Comparison of ENCODE assay signal across 9 mouse cellular contexts in genomic region chr7:6776314-6777059, GRCm38 (mm10). TPM values are rescaled to one million over a fixed set of nuclear protein-coding genes. Genes with fewer than 3 reads are reported as not detected.
A peak's percentile ranks its signal among the peaks of the same experiment; 100 is the strongest.
DNase-seq lines count a peak whose midpoint lies in the region; ATAC-seq lines count a peak whose summit lies in the region.
"Had no signal": no experiment of that assay in that cellular context is flagged by ENCODE, and none has a peak within 500 bp of the region (broad histone marks: within the 10 kb centered on the region; RNA-seq: fewer than 3 reads in every experiment).

No protein-coding gene starts in this region.

- no peaks in the 10 kb centered on the region for H3K36me3 ChIP-seq in hindbrain, embryonic 10.5 days
- H3K36me3 ChIP-seq in hindbrain, embryonic 14.5 days (replicated peaks; ENCODE audit: control insufficient read depth, insufficient read depth), result no peaks in the 10 kb centered on the region
- H3K36me3 ChIP-seq in neural tube, embryonic 15.5 days, result no peaks in the 10 kb centered on the region

- H3K4me3 ChIP-seq in hindbrain, embryonic 10.5 days, result no peak overlapping the region
- H3K4me3 ChIP-seq in hindbrain, embryonic 14.5 days (replicated peaks; ENCODE audit: low read length), result no peak overlapping the region
- H3K4me3 ChIP-seq in neural tube, embryonic 15.5 days (replicated peaks), result no peak overlapping the region
- H3K4me3 ChIP-seq: erythroblast, embryonic 14.5 days had no signal

- DNase-seq in hindbrain, embryonic 10.5 days (ENCODE audit: low spot score), result no peak
- no peak for DNase-seq in hindbrain, embryonic 14.5 days (ENCODE audit: low spot score)
- peak; percentile 51 for DNase-seq in cerebellum, adult 9-11 months
- peak; percentile 69 for DNase-seq in layer of hippocampus, adult 11-12 months (ENCODE audit: low spot score)
- no peak for DNase-seq in embryo, embryonic 11 days
- DNase-seq in gastrocnemius, postnatal 10 days, result no peak
- DNase-seq in adrenal gland, postnatal 36 days, result no peak

- H3K4me2 ChIP-seq in hindbrain, embryonic 14.5 days (replicated peaks), result no peak overlapping the region
- H3K4me2 ChIP-seq in neural tube, embryonic 15.5 days, result no peak overlapping the region

- H3K9me3 ChIP-seq in hindbrain, embryonic 10.5 days, result no peaks in the 10 kb centered on the region
- no peaks in the 10 kb centered on the region for H3K9me3 ChIP-seq in hindbrain, embryonic 14.5 days (ENCODE audit: control insufficient read depth, low read length)
- no peaks in the 10 kb centered on the region for H3K9me3 ChIP-seq in neural tube, embryonic 15.5 days (replicated peaks)

- H3K4me1 ChIP-seq in hindbrain, embryonic 10.5 days (replicated peaks), result peaks cover 28% of the 10 kb centered on the region
- H3K4me1 ChIP-seq in hindbrain, embryonic 14.5 days (replicated peaks; ENCODE audit: control insufficient read depth, insufficient read depth, low read length), result peaks cover 9% of the 10 kb centered on the region; the same call in 1 of the 2 replicates
- peaks cover 13% of the 10 kb centered on the region; the same call in 1 of the 2 replicates for H3K4me1 ChIP-seq in neural tube, embryonic 15.5 days

- no peak for ATAC-seq in hindbrain, embryonic 14.5 days (ENCODE audit: low FRiP score)
- no peak for ATAC-seq in neural tube, embryonic 15.5 days (ENCODE audit: low FRiP score)

- WGBS in hindbrain, embryonic 10.5 days, result 91% methylated on average over 10 of the region's 10 CpGs
- WGBS in hindbrain, embryonic 14.5 days, result 90% methylated on average over 10 of the region's 10 CpGs
- WGBS in neural tube, embryonic 15.5 days, result 90% methylated on average over 10 of the region's 10 CpGs

- H3K27me3 ChIP-seq in hindbrain, embryonic 10.5 days (ENCODE audit: insufficient read depth, poor library complexity, severe bottlenecking), result no peaks in the 10 kb centered on the region
- no peaks in the 10 kb centered on the region for H3K27me3 ChIP-seq in hindbrain, embryonic 14.5 days (ENCODE audit: control insufficient read depth, insufficient read depth, low read length)
- no peaks in the 10 kb centered on the region for H3K27me3 ChIP-seq in neural tube, embryonic 15.5 days (replicated peaks)

- H3K9ac ChIP-seq in hindbrain, embryonic 14.5 days, result no peak overlapping the region
- H3K9ac ChIP-seq in neural tube, embryonic 15.5 days (replicated peaks), result no peak overlapping the region

- 0 out of 2 replicates have a peak overlapping the region, but pooled peaks have one; percentile 56 for H3K27ac ChIP-seq in hindbrain, embryonic 10.5 days
- no peak overlapping the region; the same call in 1 of the 2 replicates for H3K27ac ChIP-seq in hindbrain, embryonic 14.5 days
- 0 out of 2 replicates have a peak overlapping the region, but pooled peaks have one; percentile 38 for H3K27ac ChIP-seq in neural tube, embryonic 15.5 days (replicated peaks)

RNA-seq across cellular contexts. Expression of gene Usp29, which starts 46.1 kb away (rescaled TPM):
- 7.8 and 10.0 TPM in 2 replicates for polyA plus RNA-seq in hindbrain, embryonic 10.5 days (2016; fragmentation: Nextera tagmentation; extraction: Ambion mirVana)
- 29.0 and 29.4 TPM in 2 replicates for polyA plus RNA-seq in hindbrain, embryonic 14.5 days (2014; fragmentation: Nextera tagmentation; extraction: Ambion mirVana)
- polyA plus RNA-seq in neural tube, embryonic 15.5 days (2015; fragmentation: Nextera tagmentation; extraction: Ambion mirVana), result 25.6 and 32.1 TPM in 2 replicates
- total RNA-seq in gastrocnemius, postnatal 10 days (2021), result 1 to 10 TPM; 5.9 to 6.5 TPM
- 1 to 10 TPM in 1 of 2 experiments, under 1 TPM in 1; 0.99 to 1.3 TPM for total RNA-seq in adrenal gland, postnatal 36 days (2021)

RNA-seq across cellular contexts. Expression of gene Peg3, which starts 46.3 kb away (rescaled TPM):
- 75.5 and 94.5 TPM in 2 replicates for polyA plus RNA-seq in hindbrain, embryonic 10.5 days (2016; fragmentation: Nextera tagmentation; extraction: Ambion mirVana)
- 111 and 133 TPM in 2 replicates for polyA plus RNA-seq in hindbrain, embryonic 14.5 days (2014; fragmentation: Nextera tagmentation; extraction: Ambion mirVana)
- polyA plus RNA-seq in neural tube, embryonic 15.5 days (2015; fragmentation: Nextera tagmentation; extraction: Ambion mirVana), result 103 and 104 TPM in 2 replicates
- total RNA-seq in gastrocnemius, postnatal 10 days (2021), result 100 to 1,000 TPM; 160 to 196 TPM
- total RNA-seq in adrenal gland, postnatal 36 days (2021), result 10 to 100 TPM; 37.8 to 39.2 TPM

Comparison
In these comparisons a context has a peak if more than half of its experiments do, and no peak if none do; other contexts are left out.
1. DNase-seq: peak in cerebellum, adult 9-11 months (single experiment) and layer of hippocampus, adult 11-12 months (single experiment); none in hindbrain, embryonic 10.5 days (single experiment), hindbrain, embryonic 14.5 days (single experiment), embryo, embryonic 11 days (single experiment), gastrocnemius, postnatal 10 days (single experiment) and adrenal gland, postnatal 36 days (0 of 2).